Mouse (Mus musculus) C2C12 (cell line): Measurements from ENCODE around the gene Stam.

Experiments
- CTCF ChIP-seq: IDR thresholded peaks from one replicate; pipeline ENCODE4 v1.5.1; 2011; ENCODE audit not compliant: control insufficient read depth, insufficient read depth, insufficient read length
- MAX ChIP-seq: IDR thresholded peaks from one replicate; pipeline ENCODE4 v1.6.1; 2011; ENCODE audit warnings: mild to moderate bottlenecking, control low read depth

DNA sequence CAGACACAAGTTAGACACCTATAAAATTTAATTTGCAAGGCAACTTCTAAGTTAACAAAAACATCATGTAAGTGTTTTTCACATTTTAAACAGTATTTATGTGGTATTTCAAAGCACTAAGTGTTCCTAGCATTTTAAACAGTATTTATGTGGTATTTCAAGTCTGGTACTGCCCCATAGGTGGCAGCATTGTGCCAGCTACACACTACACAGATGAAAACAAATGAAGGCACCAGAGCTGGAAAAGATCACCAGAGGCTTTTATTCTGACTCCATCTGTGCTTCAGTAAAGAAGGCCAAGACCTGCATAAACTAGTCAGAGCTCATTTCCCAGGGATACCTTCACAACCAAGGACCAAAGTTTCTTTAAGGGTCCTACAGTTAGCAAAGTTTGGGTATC lies 25.5 kb upstream of the Stam start:
- TF ChIP-seq CTCF: peak; percentile 19
- no peak for TF ChIP-seq MAX
